Mouse (Mus musculus): ENCODE results near the gene Alg3. TPM values are rescaled to one million over a fixed set of nuclear protein-coding genes. Genes with fewer than 3 reads are reported as not detected.

The Alg3 gene
- total and polyA plus RNA-seq, 3 experiments = 17.2 to 81.1 (median 22.7) TPM

- TF ChIP-seq MXI1 (IDR thresholded peaks at IDR 0.05; ENCODE audit: low read depth, low read length) = peak; percentile 72
- TF ChIP-seq TCF12 (IDR thresholded peaks at IDR 0.05; ENCODE audit: low read depth, low read length) = peak; percentile 61
- peak; percentile 70 for TF ChIP-seq POLR2A (IDR thresholded peaks at IDR 0.05; ENCODE audit: low read depth, low read length)
- peak; percentile 70; the same call in 1 of the 2 replicates for TF ChIP-seq MYC (IDR thresholded peaks at IDR 0.05; ENCODE audit: low read depth, low read length)
- no peak for TF ChIP-seq JUND (conservative IDR thresholded peaks at IDR 0.05; ENCODE audit: low read depth, low read length)
- TF ChIP-seq ZNF384 (IDR thresholded peaks at IDR 0.05; ENCODE audit: low read depth, low read length) = no peak
- TF ChIP-seq CHD1 (IDR thresholded peaks at IDR 0.05; ENCODE audit: low read depth, low read length) = no peak
Measured at GRCm38 (mm10) chr16:20621991-20622685, 10.6 kb upstream of the Alg3 start (continued).

- Histone ChIP-seq H3K79me2 (replicated peaks; ENCODE audit: control insufficient read depth, extremely low read depth, insufficient read depth, poor library complexity, severe bottlenecking) (no peaks in the 10 kb centered on the region), H3K4me3 (replicated peaks in 1 of 3; ENCODE audit: low read depth in 2 of 3, low read length in 2 of 3, poor library complexity in 1 of 3) (peak within 1 kb of the TSS; percentile 62 to 85 (median 80)), H3K27ac (ENCODE audit: insufficient read depth, low read depth) (peak within 1 kb of the TSS; percentile 85), H3K36me3 (replicated peaks in 1 of 2; ENCODE audit: control insufficient read depth in 1 of 2, insufficient read depth in 1 of 2, low read length in 1 of 2) (peaks cover 2 to 42% of the 10 kb centered on the region in 2 experiments), H3K9ac (ENCODE audit: insufficient read depth, low read depth) (peak within 1 kb of the TSS; percentile 72), H3K4me2 (ENCODE audit: insufficient read depth, low read depth, poor library complexity, severe bottlenecking) (peak within 1 kb of the TSS; percentile 72), H3K27me3 (replicated peaks) (no peaks in the 10 kb centered on the region), H3K4me1 (ENCODE audit: control insufficient read depth in 1 of 2, insufficient read depth in 2 of 2) (peaks cover 4 to 27% of the 10 kb centered on the region in 2 experiments; a peak in 3 of 4 replicates), H3K9me3 (replicated peaks; ENCODE audit: low read length) (peaks cover 17% of the 10 kb centered on the region)
- dilution Hi-C loops (cut with MboI; ENCODE audit: extremely low pct_ligation_motif_present, extremely low pct_unique_long_range_greater_than_20kb, low sequenced_read_pairs) = no loop called here
- peak; percentile 69 for DNase-seq (ENCODE audit: extremely low read depth)
- in situ Hi-C loops (cut with MboI; ENCODE audit: low pct_ligation_motif_present, low pct_unique_long_range_greater_than_20kb, low sequenced_read_pairs) = no loop called here
- TF ChIP-seq MAX (IDR thresholded peaks at IDR 0.05; ENCODE audit: low read length) (peak; percentile 79), UBTF (IDR thresholded peaks at IDR 0.05; ENCODE audit: low read depth, low read length) (0 out of 2 replicates have a peak, but pooled peaks have one; percentile 19), HCFC1 (IDR thresholded peaks at IDR 0.05; ENCODE audit: low read depth, low read length) (peak; percentile 32), NELFE (IDR thresholded peaks at IDR 0.05; ENCODE audit: low read depth, low read length) (peak; percentile 75), ETS1 (conservative IDR thresholded peaks at IDR 0.05; ENCODE audit: low read depth, low read length) (no peak; the same call in 1 of the 2 replicates), ZKSCAN1 (IDR thresholded peaks at IDR 0.05; ENCODE audit: borderline replicate concordance, low read depth, low read length) (no peak), IRF4 (IDR thresholded peaks at IDR 0.05; ENCODE audit: low read depth, low read length) (no peak), RCOR1 (conservative IDR thresholded peaks at IDR 0.05; ENCODE audit: low read depth, low read length) (no peak; the same call in 1 of the 2 replicates), E2F4 (IDR thresholded peaks at IDR 0.05; ENCODE audit: insufficient replicate concordance, low read depth, low read length) (no peak), GABPA (IDR thresholded peaks at IDR 0.05; ENCODE audit: insufficient replicate concordance, low read depth, low read length) (no peak), TCF12 (IDR thresholded peaks at IDR 0.05; ENCODE audit: low read depth, low read length) (peak; percentile 50; the same call in 1 of the 2 replicates), JUN (IDR thresholded peaks at IDR 0.05; ENCODE audit: insufficient read depth, low read depth, low read length) (no peak), MEF2A (IDR thresholded peaks at IDR 0.05; ENCODE audit: borderline replicate concordance, low read depth, low read length) (no peak; the same call in 1 of the 2 replicates), CHD1 (IDR thresholded peaks at IDR 0.05; ENCODE audit: low read depth, low read length) (0 out of 2 replicates have a peak, but pooled peaks have one; percentile 21), NRF1 (IDR thresholded peaks at IDR 0.05; ENCODE audit: low read depth, low read length) (peak; percentile 32; the same call in 1 of the 2 replicates), CTCF (conservative IDR thresholded peaks at IDR 0.05 in 1 of 2, IDR thresholded peaks at IDR 0.05 in 1 of 2; ENCODE audit: low read depth in 2 of 2, low read length in 2 of 2) (no peak), JUND (conservative IDR thresholded peaks at IDR 0.05; ENCODE audit: low read depth, low read length) (no peak), MAZ (IDR thresholded peaks at IDR 0.05; ENCODE audit: low read depth, low read length) (peak; percentile 37; the same call in 1 of the 2 replicates), KAT2A (IDR thresholded peaks at IDR 0.05; ENCODE audit: insufficient replicate concordance, low read length) (no peak), ZC3H11A (IDR thresholded peaks at IDR 0.05; ENCODE audit: low read depth, low read length) (no peak), MAFK (IDR thresholded peaks at IDR 0.05; ENCODE audit: insufficient replicate concordance, low read length) (0 out of 2 replicates have a peak, but pooled peaks have one; percentile 33), PAX5 (IDR thresholded peaks at IDR 0.05; ENCODE audit: low read length) (no peak), EP300 (IDR thresholded peaks at IDR 0.05; ENCODE audit: low read length) (no peak; the same call in 1 of the 2 replicates), ZMIZ1 (IDR thresholded peaks at IDR 0.05; ENCODE audit: low read depth, low read length) (peak; percentile 89), USF1 (IDR thresholded peaks at IDR 0.05; ENCODE audit: low read depth, low read length) (no peak), MXI1 (IDR thresholded peaks at IDR 0.05; ENCODE audit: low read depth, low read length) (peak; percentile 94), SIN3A (IDR thresholded peaks at IDR 0.05; ENCODE audit: low read length) (peak; percentile 28; the same call in 1 of the 2 replicates), MYC (IDR thresholded peaks at IDR 0.05; ENCODE audit: low read depth, low read length) (peak; percentile 44; the same call in 1 of the 2 replicates), BHLHE40 (IDR thresholded peaks at IDR 0.05; ENCODE audit: low read depth, low read length) (0 out of 2 replicates have a peak, but pooled peaks have one; percentile 17), CHD2 (IDR thresholded peaks at IDR 0.05; ENCODE audit: low read length) (peak; percentile 47)
Measured at GRCm38 (mm10) chr16:20621191-20621990, 9.9 kb upstream of the Alg3 start, which contains the start of gene Camk2n2. Gene Camk2n2, minus strand, starts transcription at chr16:20621287.

Measured in CH12.LX (cell line).